Mouse (Mus musculus) olfactory bulb, adult 2 months (tissue): ENCODE data around the gene Coq8b. TPM values are rescaled to one million over a fixed set of nuclear protein-coding genes. Genes with fewer than 3 reads are reported as not detected.

Source experiments
- H3K27ac ChIP-seq: fragments of 200-500 bp; 2 replicates; pipeline ENCODE4 v1.5.1; 2012; ENCODE audit warnings: low read depth, low read length; ENCODE audit not compliant: insufficient read depth
- H3K4me1 ChIP-seq: fragments of 200-500 bp; 2 replicates; pipeline ENCODE4 v1.6.1; 2012; ENCODE audit warnings: low read length; ENCODE audit not compliant: control insufficient read depth, insufficient read depth
- H3K4me3 ChIP-seq: fragments of 200-500 bp; 2 replicates; pipeline ENCODE4 v1.5.1; 2012; ENCODE audit warnings: mild to moderate bottlenecking, low read depth, low read length, moderate library complexity; ENCODE audit not compliant: insufficient read depth
- CTCF ChIP-seq: fragments of 200-500 bp; IDR thresholded peaks from 2 replicates; pipeline ENCODE4 v1.5.1; 2012; ENCODE audit warnings: low read depth, mild to moderate bottlenecking, low read length, moderate library complexity; ENCODE audit not compliant: insufficient read depth
- POLR2A ChIP-seq: fragments of 200-500 bp; IDR thresholded peaks from 2 replicates; pipeline ENCODE4 v1.6.1; 2012; ENCODE audit warnings: mild to moderate bottlenecking, low read depth, low read length, moderate library complexity; ENCODE audit not compliant: insufficient read depth
- WGBS: fragments of 180-500 bp; shearing (Covaris S2); methylation state at CpG from one replicate; pipeline ENCODE4 v1.1.7; 2018; 5-methylcytosine and 5-hydroxymethylcytosine counted together
- polyA plus RNA-seq: library from polyadenylated mRNA; stranded (reverse); fragments of >200 nt; gene quantifications from 2 replicates; pipeline ENCODE4 v1.2.4, GENCODE M21; 2012; ENCODE audit warnings: low replicate concordance; ENCODE audit not compliant: missing spikeins, insufficient read depth, insufficient read length

The Coq8b gene
- polyA plus RNA-seq, 1 experiment, result not detected

- peaks cover 9% of the 10 kb centered on the region for H3K4me1 ChIP-seq
- no peak overlapping the region for H3K4me3 ChIP-seq
- TF ChIP-seq CTCF (no peak), POLR2A (no peak)
- no peak overlapping the region for H3K27ac ChIP-seq
These were observed 34.5 kb upstream of the Coq8b start for GRCm38 (mm10) chr7:27198355-27198754.

- H3K27ac ChIP-seq, result no peak overlapping the region
- H3K4me3 ChIP-seq, result no peak overlapping the region
- 93% methylated on average over 8 of the region's 8 CpGs for WGBS
- TF ChIP-seq CTCF (no peak), POLR2A (no peak)
- peaks cover 5% of the 10 kb centered on the region for H3K4me1 ChIP-seq
These were observed 34.0 kb upstream of the Coq8b start for GRCm38 (mm10) chr7:27198779-27199178.

- Histone ChIP-seq H3K27ac (no peak overlapping the region), H3K4me3 (no peak overlapping the region), H3K4me1 (no peaks in the 10 kb centered on the region)
- TF ChIP-seq CTCF (no peak), POLR2A (no peak)
- 97% methylated on average over 8 of the region's 8 CpGs for WGBS
These were observed 28.9 kb upstream of the Coq8b start for GRCm38 (mm10) chr7:27203730-27204449.

GRCm38 (mm10) chr7:27212626-27213025, 20.2 kb upstream of the Coq8b start:
- WGBS, result 70% methylated on average over 2 of the region's 2 CpGs
- Histone ChIP-seq H3K4me3 (no peak overlapping the region), H3K4me1 (no peaks in the 10 kb centered on the region), H3K27ac (no peak overlapping the region)
- TF ChIP-seq POLR2A (no peak), CTCF (no peak)

GRCm38 (mm10) chr7:27218586-27218985, 14.2 kb upstream of the Coq8b start:
- 87% methylated on average over 7 of the region's 7 CpGs for WGBS
- H3K4me3 ChIP-seq, result no peak overlapping the region
- H3K4me1 ChIP-seq, result peaks cover 2% of the 10 kb centered on the region; the same call in 1 of the 2 replicates
- TF ChIP-seq POLR2A, result no peak
- no peak for TF ChIP-seq CTCF
- H3K27ac ChIP-seq, result no peak overlapping the region

GRCm38 (mm10) chr7:27219937-27220336, 12.9 kb upstream of the Coq8b start:
- Histone ChIP-seq H3K27ac (no peak overlapping the region), H3K4me1 (peaks cover 4% of the 10 kb centered on the region), H3K4me3 (no peak overlapping the region)
- TF ChIP-seq CTCF, result no peak
- no peak for TF ChIP-seq POLR2A
- WGBS, result 85% methylated on average over 11 of the region's 11 CpGs

GRCm38 (mm10) chr7:27221939-27222338, 10.9 kb upstream of the Coq8b start:
- WGBS, result 48% methylated on average over 6 of the region's 6 CpGs
- Histone ChIP-seq H3K4me3 (no peak overlapping the region), H3K27ac (no peak overlapping the region), H3K4me1 (peaks cover 19% of the 10 kb centered on the region)
- TF ChIP-seq CTCF (no peak), POLR2A (no peak)

GRCm38 (mm10) chr7:27222538-27222937, 10.3 kb upstream of the Coq8b start:
- H3K4me3 ChIP-seq, result no peak overlapping the region
- 74% methylated on average over 1 of the region's 1 CpGs for WGBS
- H3K4me1 ChIP-seq, result peaks cover 25% of the 10 kb centered on the region
- H3K27ac ChIP-seq, result no peak overlapping the region
- no peak for TF ChIP-seq CTCF
- TF ChIP-seq POLR2A, result no peak

- TF ChIP-seq POLR2A, result no peak
- peaks cover 30% of the 10 kb centered on the region for H3K4me1 ChIP-seq
- 40% methylated on average over 11 of the region's 11 CpGs for WGBS
- peak overlapping the region; percentile 23 for H3K4me3 ChIP-seq
- no peak overlapping the region for H3K27ac ChIP-seq
These were observed 7.8 kb upstream of the Coq8b start for GRCm38 (mm10) chr7:27224877-27225575.
